Mouse (Mus musculus) embryonic facial prominence, embryonic 12.5 days (tissue): ENCODE measurements at regions not wholly inside any gene's neighbourhood (a gene's known extent, or its start where the extent isn't known, plus 50 kb on each side); places are given as distances from the start of the nearest gene placed in this dataset.

ENCODE experiments used
- ATAC-seq: fragments of 200-750 bp; cut with Nextera tagmentation; 2 replicates; pipeline ENCODE4 v1.8.0; 2017; ENCODE audit not compliant: insufficient number of reproducible peaks, insufficient read depth, low FRiP score, low TSS enrichment
- H3K27ac ChIP-seq: fragments of 300-500 bp; sonication (generic); 2 replicates; pipeline ENCODE4 v1.5.1; 2016; ENCODE audit warnings: mild to moderate bottlenecking
- H3K27me3 ChIP-seq: fragments of 300-500 bp; sonication (generic); 2 replicates; pipeline ENCODE4 v1.6.1; 2016; ENCODE audit warnings: mild to moderate bottlenecking, moderate library complexity
- H3K36me3 ChIP-seq: fragments of 300-500 bp; sonication (generic); 2 replicates; pipeline ENCODE4 v1.6.1; 2016; ENCODE audit warnings: mild to moderate bottlenecking
- H3K4me1 ChIP-seq: fragments of 300-500 bp; sonication (generic); 2 replicates; pipeline ENCODE4 v1.6.1; 2016
- H3K4me2 ChIP-seq: fragments of 300-500 bp; sonication (generic); replicated peaks from 2 replicates; pipeline ENCODE4 v1.6.1; 2016; ENCODE audit warnings: mild to moderate bottlenecking, moderate library complexity
- H3K4me3 ChIP-seq: fragments of 300-500 bp; sonication (generic); 2 replicates; pipeline ENCODE4 v1.5.1; 2016; ENCODE audit warnings: mild to moderate bottlenecking
- H3K9ac ChIP-seq: fragments of 300-500 bp; sonication (generic); 2 replicates; pipeline ENCODE4 v1.6.1; 2016; ENCODE audit warnings: mild to moderate bottlenecking, moderate library complexity
- H3K9me3 ChIP-seq: fragments of 300-500 bp; sonication (generic); 2 replicates; pipeline ENCODE4 v1.6.1; 2016; ENCODE audit warnings: mild to moderate bottlenecking, moderate library complexity
- WGBS: fragments of 180-500 bp; shearing (Covaris S2); methylation state at CpG from one replicate; pipeline ENCODE4 v1.1.7; 2016; 5-methylcytosine and 5-hydroxymethylcytosine counted together

- 78% methylated on average over 12 of the region's 12 CpGs for WGBS
- H3K4me2 ChIP-seq: no peak overlapping the region
- ATAC-seq: no peak
These were observed 888.8 kb upstream of the Sel1l start for GRCm38 (mm10) chr12:92737623-92738370.

GRCm38 (mm10) chr12:92723022-92723421 is 874.1 kb upstream of the Sel1l start:
- 86% methylated on average over 3 of the region's 3 CpGs for WGBS
- Histone ChIP-seq H3K36me3 (no peaks in the 10 kb centered on the region), H3K4me3 (no peak overlapping the region), H3K9me3 (no peaks in the 10 kb centered on the region), H3K9ac (no peak overlapping the region), H3K4me1 (no peaks in the 10 kb centered on the region), H3K4me2 (no peak overlapping the region), H3K27me3 (no peaks in the 10 kb centered on the region), H3K27ac (no peak overlapping the region)
- no peak for ATAC-seq

More at GRCm38 (mm10) chr12:92737623-92738370, 888.8 kb upstream of the Sel1l start:
- Histone ChIP-seq H3K36me3 (no peaks in the 10 kb centered on the region), H3K4me1 (no peaks in the 10 kb centered on the region), H3K27me3 (no peaks in the 10 kb centered on the region), H3K9me3 (no peaks in the 10 kb centered on the region), H3K4me3 (no peak overlapping the region), H3K9ac (no peak overlapping the region), H3K27ac (no peak overlapping the region)

GRCm38 (mm10) chr12:92713415-92713814 is 864.5 kb upstream of the Sel1l start:
- H3K9me3 ChIP-seq: no peaks in the 10 kb centered on the region
- H3K27me3 ChIP-seq: no peaks in the 10 kb centered on the region
- H3K27ac ChIP-seq: no peak overlapping the region
- no peak overlapping the region for H3K4me3 ChIP-seq
- H3K4me1 ChIP-seq: no peaks in the 10 kb centered on the region
- no peaks in the 10 kb centered on the region for H3K36me3 ChIP-seq
- WGBS: 91% methylated on average over 16 of the region's 16 CpGs
- no peak for ATAC-seq
- H3K4me2 ChIP-seq: no peak overlapping the region
- no peak overlapping the region for H3K9ac ChIP-seq

- Histone ChIP-seq H3K4me3 (no peak overlapping the region), H3K4me1 (no peaks in the 10 kb centered on the region), H3K9me3 (no peaks in the 10 kb centered on the region), H3K9ac (no peak overlapping the region), H3K4me2 (no peak overlapping the region), H3K27me3 (no peaks in the 10 kb centered on the region), H3K27ac (no peak overlapping the region), H3K36me3 (no peaks in the 10 kb centered on the region)
- WGBS: 44% methylated on average over 3 of the region's 3 CpGs
- no peak for ATAC-seq
These were observed 859.5 kb upstream of the Sel1l start for GRCm38 (mm10) chr12:92708466-92708865.

- no peak overlapping the region for H3K9ac ChIP-seq
- H3K9me3 ChIP-seq: no peaks in the 10 kb centered on the region
- no peaks in the 10 kb centered on the region for H3K27me3 ChIP-seq
- H3K4me2 ChIP-seq: no peak overlapping the region
- H3K27ac ChIP-seq: no peak overlapping the region
- no peaks in the 10 kb centered on the region for H3K36me3 ChIP-seq
- no peak overlapping the region for H3K4me3 ChIP-seq
- H3K4me1 ChIP-seq: no peaks in the 10 kb centered on the region
- no peak for ATAC-seq
These were observed 854.8 kb upstream of the Sel1l start for GRCm38 (mm10) chr12:92703731-92704130.

GRCm38 (mm10) chr12:92692956-92693355 is 844.0 kb upstream of the Sel1l start:
- no peaks in the 10 kb centered on the region for H3K27me3 ChIP-seq
- H3K9ac ChIP-seq: no peak overlapping the region
- no peaks in the 10 kb centered on the region for H3K36me3 ChIP-seq
- H3K4me3 ChIP-seq: no peak overlapping the region
- WGBS: 84% methylated on average over 1 of the region's 1 CpGs
- no peak for ATAC-seq
- no peaks in the 10 kb centered on the region for H3K4me1 ChIP-seq
- no peak overlapping the region for H3K4me2 ChIP-seq
- H3K9me3 ChIP-seq: no peaks in the 10 kb centered on the region
- no peak overlapping the region for H3K27ac ChIP-seq

GRCm38 (mm10) chr12:92672396-92672795 is 823.4 kb upstream of the Sel1l start:
- Histone ChIP-seq H3K27me3 (no peaks in the 10 kb centered on the region), H3K27ac (no peak overlapping the region), H3K4me1 (no peaks in the 10 kb centered on the region), H3K9me3 (no peaks in the 10 kb centered on the region), H3K36me3 (no peaks in the 10 kb centered on the region), H3K4me2 (no peak overlapping the region), H3K9ac (no peak overlapping the region), H3K4me3 (no peak overlapping the region)
- WGBS: 91% methylated on average over 1 of the region's 1 CpGs
- ATAC-seq: no peak

GRCm38 (mm10) chr12:92646634-92647033 is 797.7 kb upstream of the Sel1l start:
- ATAC-seq: no peak
- Histone ChIP-seq H3K27me3 (no peaks in the 10 kb centered on the region), H3K4me3 (no peak overlapping the region), H3K9me3 (no peaks in the 10 kb centered on the region), H3K36me3 (no peaks in the 10 kb centered on the region), H3K27ac (no peak overlapping the region), H3K9ac (no peak overlapping the region), H3K4me2 (no peak overlapping the region), H3K4me1 (no peaks in the 10 kb centered on the region)
- WGBS: 66% methylated on average over 2 of the region's 2 CpGs

GRCm38 (mm10) chr12:92645006-92645624 is 796.2 kb upstream of the Sel1l start:
- H3K9me3 ChIP-seq: no peaks in the 10 kb centered on the region
- no peak overlapping the region for H3K27ac ChIP-seq
- 74% methylated on average over 4 of the region's 4 CpGs for WGBS
- no peak overlapping the region for H3K9ac ChIP-seq
- no peaks in the 10 kb centered on the region for H3K36me3 ChIP-seq
- H3K4me3 ChIP-seq: no peak overlapping the region
- H3K4me1 ChIP-seq: no peaks in the 10 kb centered on the region
- no peaks in the 10 kb centered on the region for H3K27me3 ChIP-seq
- H3K4me2 ChIP-seq: no peak overlapping the region
- ATAC-seq: no peak

- no peaks in the 10 kb centered on the region for H3K9me3 ChIP-seq
- H3K4me1 ChIP-seq: no peaks in the 10 kb centered on the region
- H3K36me3 ChIP-seq: no peaks in the 10 kb centered on the region
- ATAC-seq: no peak
- H3K4me2 ChIP-seq: no peak overlapping the region
- H3K27ac ChIP-seq: no peak overlapping the region
- H3K27me3 ChIP-seq: no peaks in the 10 kb centered on the region
- H3K4me3 ChIP-seq: no peak overlapping the region
- H3K9ac ChIP-seq: no peak overlapping the region
These were observed 770.2 kb upstream of the Sel1l start for GRCm38 (mm10) chr12:92619120-92619519.

GRCm38 (mm10) chr12:92618519-92618918 is 769.6 kb upstream of the Sel1l start:
- Histone ChIP-seq H3K9me3 (no peaks in the 10 kb centered on the region), H3K36me3 (no peaks in the 10 kb centered on the region), H3K4me3 (no peak overlapping the region), H3K4me2 (no peak overlapping the region), H3K27me3 (no peaks in the 10 kb centered on the region), H3K4me1 (no peaks in the 10 kb centered on the region), H3K27ac (no peak overlapping the region), H3K9ac (no peak overlapping the region)
- no peak for ATAC-seq
- WGBS: 59% methylated on average over 2 of the region's 2 CpGs

GRCm38 (mm10) chr12:92601673-92602072 is 752.7 kb upstream of the Sel1l start:
- Histone ChIP-seq H3K9ac (no peak overlapping the region), H3K27ac (no peak overlapping the region), H3K4me2 (no peak overlapping the region), H3K4me3 (no peak overlapping the region), H3K36me3 (no peaks in the 10 kb centered on the region), H3K27me3 (no peaks in the 10 kb centered on the region), H3K9me3 (no peaks in the 10 kb centered on the region), H3K4me1 (no peaks in the 10 kb centered on the region)
- 87% methylated on average over 1 of the region's 1 CpGs for WGBS
- no peak for ATAC-seq
